In genomic region chr5:63872176-63872932, GRCm38 (mm10) we compare ENCODE assay signal across 9 mouse cellular contexts.
DNase-seq lines count a peak whose midpoint lies in the region; ATAC-seq and TF ChIP-seq lines count a peak whose summit lies in the region.
"Had no signal": no experiment of that assay in that cellular context is flagged by ENCODE, and none has a peak within 500 bp of the region (broad histone marks: within the 10 kb centered on the region; RNA-seq: fewer than 3 reads in every experiment).

No protein-coding gene starts in this region.

- no peak for TF ChIP-seq POLR2A in kidney, adult 2 months (IDR thresholded peaks at IDR 0.05; ENCODE audit: low read depth, low read length)
- no peak for TF ChIP-seq POLR2A in lung, adult 2 months (IDR thresholded peaks at IDR 0.05; ENCODE audit: borderline replicate concordance, extremely low read depth, low read depth, low read length)

- no peak overlapping the region for H3K9ac ChIP-seq in hindbrain, postnatal 0 days (replicated peaks; ENCODE audit: low read length)
- H3K9ac ChIP-seq in neural tube, embryonic 14.5 days (replicated peaks; ENCODE audit: low read depth, low read length), result 0 out of 2 replicates have a peak overlapping the region, but pooled peaks have one; percentile 2
- H3K9ac ChIP-seq: heart, embryonic 13.5 days had no signal

- H3K4me3 ChIP-seq in kidney, adult 2 months (ENCODE audit: insufficient read depth, low read depth, low read length), result no peak overlapping the region
- no peak overlapping the region for H3K4me3 ChIP-seq in embryonic facial prominence, embryonic 10.5 days
- no peak overlapping the region for H3K4me3 ChIP-seq in hindbrain, postnatal 0 days (ENCODE audit: low read length)
- H3K4me3 ChIP-seq in neural tube, embryonic 14.5 days (ENCODE audit: low read depth, low read length), result no peak overlapping the region
- H3K4me3 ChIP-seq in lung, adult 2 months (replicated peaks; ENCODE audit: extremely low read depth, low read depth, low read length), result no peak overlapping the region
- H3K4me3 ChIP-seq: heart, embryonic 13.5 days had no signal

- peak overlapping the region; percentile 18; the same call in 1 of the 2 replicates for H3K27ac ChIP-seq in kidney, adult 2 months (ENCODE audit: insufficient read depth, low read depth, low read length)
- H3K27ac ChIP-seq in embryonic facial prominence, embryonic 10.5 days (replicated peaks), result 0 out of 2 replicates have a peak overlapping the region, but pooled peaks have one; percentile 48
- H3K27ac ChIP-seq in hindbrain, postnatal 0 days, result 0 out of 2 replicates have a peak overlapping the region, but pooled peaks have one; percentile 36
- no peak overlapping the region for H3K27ac ChIP-seq in neural tube, embryonic 14.5 days (ENCODE audit: low read depth, low read length)
- H3K27ac ChIP-seq: heart, embryonic 13.5 days had no signal

- H3K27me3 ChIP-seq in kidney, adult 2 months (replicated peaks; ENCODE audit: control insufficient read depth, insufficient read depth, low read length), result no peaks in the 10 kb centered on the region
- no peaks in the 10 kb centered on the region for H3K27me3 ChIP-seq in embryonic facial prominence, embryonic 10.5 days (replicated peaks; ENCODE audit: low read depth, poor library complexity, severe bottlenecking)
- no peaks in the 10 kb centered on the region for H3K27me3 ChIP-seq in hindbrain, postnatal 0 days (ENCODE audit: insufficient read depth, low read length)
- no peaks in the 10 kb centered on the region for H3K27me3 ChIP-seq in neural tube, embryonic 14.5 days (ENCODE audit: control insufficient read depth, insufficient read depth, low read length)
- H3K27me3 ChIP-seq: heart, embryonic 13.5 days had no signal

- no peaks in the 10 kb centered on the region for H3K36me3 ChIP-seq in kidney, adult 2 months (ENCODE audit: control insufficient read depth, insufficient read depth, low read length)
- no peaks in the 10 kb centered on the region for H3K36me3 ChIP-seq in embryonic facial prominence, embryonic 10.5 days (replicated peaks)
- no peaks in the 10 kb centered on the region for H3K36me3 ChIP-seq in hindbrain, postnatal 0 days (ENCODE audit: insufficient read depth, low read length)
- no peaks in the 10 kb centered on the region for H3K36me3 ChIP-seq in neural tube, embryonic 14.5 days (ENCODE audit: control insufficient read depth, insufficient read depth, low read length)
- H3K36me3 ChIP-seq: heart, embryonic 13.5 days had no signal

- 69% methylated on average over 17 of the region's 17 CpGs for WGBS in kidney, adult 2 months
- WGBS in embryonic facial prominence, embryonic 10.5 days, result 41% methylated on average over 17 of the region's 17 CpGs
- WGBS in hindbrain, postnatal 0 days, result 21% methylated on average over 17 of the region's 17 CpGs
- WGBS in neural tube, embryonic 14.5 days, result 32% methylated on average over 17 of the region's 17 CpGs
- 72% methylated on average over 17 of the region's 17 CpGs for WGBS in lung, adult 2 months

- DNase-seq in kidney, adult 2 months, result no peak
- no peak for DNase-seq in kidney, postnatal 4 days
- DNase-seq in embryonic facial prominence, embryonic 10.5 days (ENCODE audit: low spot score), result peak; percentile 40
- peak; percentile 70 for DNase-seq in hindbrain, postnatal 0 days (ENCODE audit: low spot score)
- DNase-seq in spleen, postnatal 14 days (ENCODE audit: low spot score in 2 of 2), result no peak
- no peak for DNase-seq in kidney, adult 9 months
- DNase-seq in lung, adult 2 months, result no peak

- ATAC-seq in hindbrain, postnatal 0 days, result peak; percentile 88
- ATAC-seq in neural tube, embryonic 14.5 days (ENCODE audit: low read depth), result peak; percentile 61

- TF ChIP-seq CTCF in kidney, adult 2 months (conservative IDR thresholded peaks at IDR 0.05; ENCODE audit: insufficient read depth, insufficient read length, low read depth, low read length), result no peak
- no peak for TF ChIP-seq CTCF in hindbrain, postnatal 0 days (IDR thresholded peaks at IDR 0.05; ENCODE audit: low read depth)
- no peak for TF ChIP-seq CTCF in lung, adult 2 months (IDR thresholded peaks at IDR 0.05; ENCODE audit: insufficient read depth, low read length)

- peaks cover 24% of the 10 kb centered on the region for H3K4me1 ChIP-seq in kidney, adult 2 months (ENCODE audit: control insufficient read depth, insufficient read depth, low read length)
- peaks cover 29% of the 10 kb centered on the region for H3K4me1 ChIP-seq in embryonic facial prominence, embryonic 10.5 days
- H3K4me1 ChIP-seq in hindbrain, postnatal 0 days (ENCODE audit: insufficient read depth, low read length), result 0 out of 2 replicates have a peak, but pooled peaks cover 5% of the 10 kb centered on the region
- H3K4me1 ChIP-seq in neural tube, embryonic 14.5 days (ENCODE audit: control insufficient read depth, insufficient read depth, low read length), result no peaks in the 10 kb centered on the region
- peaks cover 3% of the 10 kb centered on the region for H3K4me1 ChIP-seq in lung, adult 2 months (ENCODE audit: control insufficient read depth, insufficient read depth, low read length)

- peak overlapping the region; percentile 10 for H3K4me2 ChIP-seq in hindbrain, postnatal 0 days (ENCODE audit: low read depth, low read length)
- H3K4me2 ChIP-seq in neural tube, embryonic 14.5 days (ENCODE audit: low read depth, low read length), result no peak overlapping the region
- H3K4me2 ChIP-seq: heart, embryonic 13.5 days had no signal

- no peaks in the 10 kb centered on the region for H3K9me3 ChIP-seq in embryonic facial prominence, embryonic 10.5 days
- no peaks in the 10 kb centered on the region for H3K9me3 ChIP-seq in hindbrain, postnatal 0 days (ENCODE audit: low read length)
- no peaks in the 10 kb centered on the region for H3K9me3 ChIP-seq in neural tube, embryonic 14.5 days (ENCODE audit: control insufficient read depth, low read length)
- H3K9me3 ChIP-seq: heart, embryonic 13.5 days had no signal

Comparison
In these comparisons a context has a peak if more than half of its experiments do, and no peak if none do; other contexts are left out.
1. DNase-seq: peak in embryonic facial prominence, embryonic 10.5 days (single experiment) and hindbrain, postnatal 0 days (single experiment); none in kidney, adult 2 months (single experiment), kidney, postnatal 4 days (0 of 2), spleen, postnatal 14 days (0 of 2), kidney, adult 9 months (single experiment) and lung, adult 2 months (single experiment).